Mouse (Mus musculus) olfactory bulb, adult 2 months (tissue): ENCODE measurements around the gene Mbnl2.

ENCODE experiments used
- CTCF ChIP-seq: fragments of 200-500 bp; IDR thresholded peaks from 2 replicates; pipeline ENCODE4 v1.5.1; 2012; ENCODE audit warnings: low read depth, mild to moderate bottlenecking, low read length, moderate library complexity; ENCODE audit not compliant: insufficient read depth
- POLR2A ChIP-seq: fragments of 200-500 bp; IDR thresholded peaks from 2 replicates; pipeline ENCODE4 v1.6.1; 2012; ENCODE audit warnings: mild to moderate bottlenecking, low read depth, low read length, moderate library complexity; ENCODE audit not compliant: insufficient read depth

DNA sequence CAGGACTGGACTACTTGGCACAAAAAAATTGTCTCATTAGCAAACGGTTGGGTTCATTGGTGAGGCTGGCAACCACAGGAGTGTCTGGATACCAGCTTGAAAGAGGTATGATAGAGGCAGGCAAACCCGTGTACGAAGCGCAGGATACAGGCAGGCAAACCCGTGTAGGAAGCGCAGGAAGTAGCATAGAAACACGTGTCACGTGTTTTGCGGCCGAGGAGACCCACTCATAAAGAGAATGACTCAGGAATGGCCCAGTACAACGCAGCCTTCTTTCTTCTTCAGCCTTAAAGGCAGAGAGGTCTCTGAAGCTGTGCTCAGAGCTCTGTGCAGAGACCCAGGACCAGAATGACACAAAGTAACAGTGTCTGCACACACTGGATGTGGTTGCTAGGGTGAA, 13.9 kb upstream of the Mbnl2 start:
- TF ChIP-seq POLR2A (no peak), CTCF (no peak)
